Mouse (Mus musculus): ENCODE results near the gene Actr5.

Actr5 gene

DNA sequence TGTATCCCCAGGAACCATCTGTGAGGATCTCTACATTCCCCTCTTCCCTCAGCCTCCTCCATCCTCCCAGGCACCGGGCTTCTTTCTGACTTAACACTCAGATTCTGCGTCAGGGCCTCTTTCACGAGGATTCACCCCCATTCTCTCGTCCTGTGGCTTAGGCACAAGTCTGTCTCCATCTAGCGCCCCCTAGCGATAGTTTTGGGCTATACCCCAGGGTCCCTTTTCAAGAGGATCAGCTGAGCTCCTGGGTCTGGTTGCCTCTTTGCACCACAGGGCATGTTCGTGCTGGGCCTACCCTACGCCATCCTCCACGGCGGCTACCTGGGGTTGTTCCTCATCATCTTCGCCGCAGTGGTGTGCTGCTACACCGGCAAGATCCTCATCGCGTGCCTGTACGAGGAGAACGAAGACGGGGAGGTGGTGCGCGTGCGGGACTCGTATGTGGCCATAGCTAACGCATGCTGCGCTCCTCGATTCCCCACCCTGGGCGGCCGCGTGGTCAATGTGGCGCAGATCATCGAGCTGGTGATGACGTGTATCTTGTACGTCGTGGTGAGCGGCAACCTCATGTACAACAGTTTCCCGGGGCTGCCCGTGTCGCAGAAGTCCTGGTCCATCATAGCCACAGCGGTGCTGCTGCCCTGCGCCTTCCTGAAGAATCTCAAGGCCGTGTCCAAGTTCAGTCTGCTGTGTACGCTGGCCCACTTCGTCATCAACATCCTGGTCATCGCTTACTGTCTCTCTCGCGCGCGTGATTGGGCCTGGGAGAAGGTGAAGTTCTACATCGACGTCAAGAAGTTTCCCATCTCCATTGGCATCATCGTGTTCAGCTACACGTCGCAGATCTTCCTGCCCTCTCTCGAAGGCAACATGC is 10.9 kb upstream of the Actr5 start:
- DNase-seq (ENCODE audit: extremely low read depth, low read depth, low spot score), result no peak

GRCm38 (mm10) chr2:158614418-158614955 is 10.2 kb upstream of the Actr5 start:
- no peak for DNase-seq (ENCODE audit: extremely low read depth, low read depth, low spot score)

DNA sequence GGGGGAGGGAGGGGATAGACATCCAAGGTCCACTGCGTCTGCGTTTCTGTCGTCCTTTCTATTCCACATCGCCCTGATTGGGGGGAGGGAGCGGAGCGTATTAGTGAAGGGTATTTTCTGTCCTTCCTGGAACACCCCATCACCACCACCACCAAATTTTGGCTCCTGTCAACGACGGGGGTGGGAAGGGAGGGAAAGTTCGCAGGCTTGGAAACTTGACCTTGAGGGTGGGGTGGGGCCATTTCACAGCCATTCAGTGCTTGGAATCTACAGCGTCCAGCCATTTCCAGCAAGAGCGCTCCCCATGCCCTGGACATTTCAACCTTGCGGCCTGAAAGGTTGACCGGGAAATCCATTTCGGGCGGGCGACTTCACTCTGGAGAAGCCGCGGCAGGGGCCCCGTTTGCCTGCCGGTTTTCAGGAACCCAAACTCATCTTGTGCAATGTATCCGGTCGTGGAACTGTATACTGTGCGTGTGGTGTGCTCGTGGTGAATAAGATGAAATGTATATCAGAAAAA is 9.5 kb upstream of the Actr5 start:
- DNase-seq (ENCODE audit: extremely low read depth, low read depth, low spot score), result no peak

DNA sequence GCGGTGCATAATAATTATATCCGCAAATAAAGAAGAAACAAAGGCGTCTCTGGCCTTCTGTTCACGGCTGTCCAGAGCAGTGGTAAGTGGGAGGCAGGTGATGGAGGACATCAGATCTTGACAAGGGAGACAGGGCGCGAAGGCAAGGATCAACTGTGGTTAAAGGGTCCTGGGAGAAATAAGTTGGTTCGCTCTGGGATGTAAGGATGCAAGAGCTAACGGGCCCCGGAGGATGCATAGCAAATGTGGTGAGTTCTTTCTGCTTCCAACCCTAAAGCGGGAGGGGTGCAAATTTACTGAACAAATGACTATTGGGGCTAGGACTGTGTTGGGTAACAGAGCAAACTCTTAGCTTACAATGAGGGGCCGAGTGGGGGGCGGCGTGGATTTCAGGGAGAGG is 9.0 kb upstream of the Actr5 start:
- no peak for DNase-seq (ENCODE audit: extremely low read depth, low read depth, low spot score)

DNA sequence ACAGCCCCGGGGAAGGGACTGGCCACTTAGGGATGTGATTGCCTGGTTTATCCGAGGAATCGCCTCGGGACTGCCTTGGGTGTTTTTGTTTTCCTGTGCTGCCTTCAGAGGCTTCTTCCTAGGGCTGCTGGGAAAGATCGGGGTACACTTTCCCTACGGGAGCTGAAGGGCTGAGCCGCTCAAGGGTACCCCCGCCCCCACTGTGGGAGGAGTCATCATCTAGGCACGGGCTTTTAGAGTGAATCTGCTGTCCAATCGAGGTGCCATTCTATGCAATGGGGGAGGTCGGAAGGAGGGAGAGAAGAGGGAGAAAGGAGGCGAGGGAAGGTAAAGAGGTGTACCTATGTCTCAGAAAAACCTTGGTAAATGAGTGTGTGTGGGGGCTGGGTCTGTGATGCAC is 8.4 kb upstream of the Actr5 start:
- DNase-seq (ENCODE audit: extremely low read depth, low read depth, low spot score), result no peak

DNA sequence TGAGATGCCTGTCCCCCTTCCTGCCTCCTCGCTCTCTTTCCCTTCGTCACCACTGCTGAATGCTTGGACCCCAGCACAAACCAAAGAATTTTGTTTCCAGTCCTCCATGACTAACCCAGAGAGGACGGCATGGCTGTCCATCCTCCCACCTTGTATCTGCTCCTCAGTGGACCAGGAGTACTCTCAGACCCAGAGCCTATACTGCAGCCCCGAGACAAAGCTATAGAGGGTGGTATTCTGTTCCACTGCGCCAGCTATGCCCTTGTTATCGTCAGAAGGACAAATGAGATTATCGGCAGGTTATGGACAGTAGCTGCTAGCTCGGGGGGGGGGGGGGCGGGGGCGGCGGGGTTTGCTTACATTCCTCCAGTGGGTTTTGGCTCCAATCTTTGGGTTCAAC is 7.9 kb upstream of the Actr5 start:
- DNase-seq (ENCODE audit: extremely low read depth, low read depth, low spot score), result no peak

DNA sequence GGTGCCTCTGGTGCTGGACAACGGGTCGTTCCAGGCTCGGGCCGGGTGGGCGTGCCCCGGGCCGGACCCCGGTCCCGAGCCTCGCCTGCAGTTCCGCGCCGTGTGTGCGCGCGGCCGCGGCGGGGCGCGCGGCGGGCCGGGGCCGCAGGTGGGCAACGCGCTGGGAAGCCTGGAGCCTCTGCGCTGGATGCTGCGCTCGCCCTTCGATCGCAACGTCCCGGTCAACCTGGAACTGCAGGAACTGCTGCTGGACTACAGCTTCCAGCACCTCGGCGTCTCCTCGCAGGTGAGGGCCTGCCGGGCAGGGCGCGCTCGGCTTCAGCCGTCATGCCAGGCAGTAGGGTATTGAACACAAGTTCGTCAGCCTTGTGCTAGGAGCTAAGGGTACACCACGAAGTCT is 543 bp downstream of the Actr5 start:
- DNase-seq (ENCODE audit: extremely low read depth, low read depth, low spot score), result no peak

GRCm38 (mm10) chr2:158625697-158626096 is 1.0 kb downstream of the Actr5 start:
- DNase-seq (ENCODE audit: extremely low read depth, low read depth, low spot score), result no peak

- no peak for DNase-seq (ENCODE audit: extremely low read depth, low read depth, low spot score)
Observed at GRCm38 (mm10) chr2:158628858-158629257, 4.2 kb downstream of the Actr5 start.

- no peak for DNase-seq (ENCODE audit: extremely low read depth, low read depth, low spot score)
Observed at GRCm38 (mm10) chr2:158629414-158629813, 4.7 kb downstream of the Actr5 start.

DNA sequence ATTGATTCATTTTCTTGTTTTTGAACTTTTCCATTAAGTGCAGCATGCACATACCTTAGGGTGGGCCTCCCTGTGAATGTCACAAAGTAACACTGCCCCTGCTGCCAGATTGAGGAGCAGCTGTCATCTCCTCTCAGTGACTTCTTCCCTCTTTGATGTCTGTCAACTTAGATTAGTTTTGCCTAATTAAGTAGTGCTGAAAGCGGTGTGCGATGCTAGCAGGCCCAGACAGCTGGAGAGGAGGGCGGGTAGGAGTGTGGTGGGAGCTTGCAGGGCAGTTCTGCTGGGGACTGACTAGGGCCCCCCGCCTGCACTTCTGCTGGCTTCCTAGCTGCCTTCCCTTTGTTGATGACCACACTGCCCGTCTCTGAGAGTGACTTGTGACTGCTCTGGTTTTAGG is 7.2 kb downstream of the Actr5 start:
- DNase-seq (ENCODE audit: extremely low read depth, low read depth, low spot score), result no peak

DNA sequence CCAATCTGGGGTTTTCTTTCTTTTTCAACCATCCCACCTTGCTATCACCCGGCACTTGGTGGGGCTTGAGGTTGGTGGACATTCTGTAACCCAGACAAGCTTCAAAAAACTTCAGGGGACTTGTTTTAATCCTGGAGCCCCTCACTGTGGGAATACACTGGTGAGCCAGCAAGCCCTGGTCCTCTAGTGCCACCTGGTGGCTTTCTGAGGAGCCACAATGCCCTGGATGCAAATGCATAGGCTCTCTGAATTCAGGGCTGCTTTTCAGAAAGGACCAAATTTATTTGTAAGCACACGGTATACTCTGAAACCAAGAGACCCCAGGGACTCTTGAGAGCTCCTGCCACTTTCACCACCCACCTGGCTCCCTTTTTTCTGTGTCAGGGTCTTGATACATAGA is 17.2 kb downstream of the Actr5 start:
- no peak for DNase-seq (ENCODE audit: extremely low read depth, low read depth, low spot score)

- DNase-seq (ENCODE audit: extremely low read depth, low read depth, low spot score), result no peak
Observed at GRCm38 (mm10) chr2:158642587-158642986, 17.9 kb downstream of the Actr5 start.

DNA sequence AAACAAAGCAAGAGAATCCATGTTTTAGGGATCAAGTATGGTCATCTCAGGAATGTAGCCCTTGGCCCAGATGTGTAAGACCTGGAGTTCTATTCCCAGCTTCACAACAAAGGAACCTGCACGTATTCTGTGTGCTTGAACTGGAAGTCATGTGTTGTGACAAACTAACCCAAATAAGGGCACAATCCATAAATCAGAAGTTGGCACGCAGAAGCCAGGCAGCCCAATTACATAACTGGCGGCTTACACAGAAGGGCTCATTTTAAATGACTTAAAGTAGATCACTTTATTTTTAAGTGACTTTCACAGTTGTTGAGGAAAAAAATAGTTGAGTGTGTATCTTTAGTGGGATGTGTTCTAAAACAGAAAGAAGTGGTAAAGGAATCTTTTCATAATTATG is 19.1 kb downstream of the Actr5 start:
- no peak for DNase-seq (ENCODE audit: extremely low read depth, low read depth, low spot score)

DNA sequence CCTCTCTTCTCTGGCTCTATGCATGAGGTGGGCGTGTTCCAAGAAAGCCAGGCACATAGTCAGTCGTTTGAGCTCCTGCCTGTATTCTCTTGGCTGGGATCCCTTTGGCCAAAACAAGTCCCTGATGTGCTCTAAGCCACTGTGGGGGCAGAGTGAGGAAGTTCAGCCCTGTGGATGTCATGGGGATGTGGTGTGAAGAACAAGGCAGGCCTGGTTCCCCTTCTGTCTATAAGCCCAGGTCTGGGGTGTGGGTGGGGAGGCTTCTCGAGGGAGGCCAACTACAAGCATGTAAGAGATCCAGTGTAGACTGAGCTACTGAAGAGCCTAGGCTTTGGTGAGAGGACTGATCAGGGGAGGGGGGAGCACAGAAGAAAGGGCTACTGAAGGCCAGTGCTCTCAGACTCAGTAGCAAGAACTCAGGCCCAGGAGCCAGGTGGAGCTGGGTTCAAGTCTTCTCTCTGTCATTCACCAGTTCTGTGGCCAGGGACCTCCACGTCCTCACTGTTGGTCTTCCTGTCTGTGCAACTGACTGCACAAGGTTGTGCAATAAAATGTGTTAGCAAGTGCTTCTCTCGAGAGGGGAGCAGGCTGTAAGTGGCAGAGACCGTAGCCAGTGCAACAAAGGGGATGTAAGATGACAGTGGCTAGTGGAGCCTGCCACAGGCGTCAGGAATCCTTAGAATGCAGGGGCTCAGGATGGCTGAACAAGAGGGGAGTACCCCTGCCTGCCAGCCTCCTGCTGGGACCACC is 26.6 kb downstream of the Actr5 start:
- no peak for DNase-seq (ENCODE audit: extremely low read depth, low read depth, low spot score)

GRCm38 (mm10) chr2:158652985-158653384 is 28.3 kb downstream of the Actr5 start:
- DNase-seq (ENCODE audit: extremely low read depth, low read depth, low spot score), result no peak

- DNase-seq (ENCODE audit: extremely low read depth, low read depth, low spot score), result no peak
Observed at GRCm38 (mm10) chr2:158654717-158655116, 30.0 kb downstream of the Actr5 start.

- DNase-seq (ENCODE audit: extremely low read depth, low read depth, low spot score), result no peak
Observed at GRCm38 (mm10) chr2:158655806-158656205, 31.1 kb downstream of the Actr5 start.

GRCm38 (mm10) chr2:158658822-158659221 is 34.1 kb downstream of the Actr5 start:
- no peak for DNase-seq (ENCODE audit: extremely low read depth, low read depth, low spot score)

GRCm38 (mm10) chr2:158659346-158659745 is 34.7 kb downstream of the Actr5 start:
- DNase-seq (ENCODE audit: extremely low read depth, low read depth, low spot score), result no peak

- DNase-seq (ENCODE audit: extremely low read depth, low read depth, low spot score), result no peak
Observed at GRCm38 (mm10) chr2:158665098-158665497, 40.4 kb downstream of the Actr5 start, which contains the start of gene Ppp1r16b. TSS of gene Ppp1r16b (plus strand) at chr2:158665398.
